Comparison of ENCODE assay signal across 8 mouse cellular contexts in genomic region chr7:49601191-49601975, GRCm38 (mm10). TPM values are rescaled to one million over a fixed set of nuclear protein-coding genes. Genes with fewer than 3 reads are reported as not detected.
A peak's percentile ranks its signal among the peaks of the same experiment; 100 is the strongest.
DNase-seq lines count a peak whose midpoint lies in the region; ATAC-seq and TF ChIP-seq lines count a peak whose summit lies in the region.

No protein-coding gene starts in this region.

- peaks cover 72% of the 10 kb centered on the region for H3K36me3 ChIP-seq in kidney, embryonic 14.5 days (ENCODE audit: control insufficient read depth, insufficient read depth, low read length)
- peaks cover 22% of the 10 kb centered on the region; the same call in 1 of the 2 replicates for H3K36me3 ChIP-seq in liver, adult 2 months (ENCODE audit: control insufficient read depth, insufficient read depth, low read length)
- peaks cover 20% of the 10 kb centered on the region for H3K36me3 ChIP-seq in stomach, embryonic 16.5 days (ENCODE audit: control insufficient read depth, insufficient read depth, low read length)

- no peak overlapping the region for H3K4me3 ChIP-seq in kidney, embryonic 14.5 days (ENCODE audit: low read length)
- H3K4me3 ChIP-seq in liver, adult 2 months (ENCODE audit: insufficient read depth, low read depth, low read length), result no peak overlapping the region
- no peak overlapping the region for H3K4me3 ChIP-seq in stomach, embryonic 16.5 days (replicated peaks; ENCODE audit: low read length)

- TF ChIP-seq POLR2A in liver, adult 2 months (IDR thresholded peaks at IDR 0.05; ENCODE audit: extremely low read depth, insufficient read depth, low read length), result no peak

- DNase-seq in urinary bladder, adult 18-20 months (ENCODE audit: low spot score in 2 of 2), result peak; percentile 26 to 38
- no peak for DNase-seq in urinary bladder, postnatal 10 days (ENCODE audit: low spot score)
- peak; percentile 51 to 57 for DNase-seq in cerebellum, postnatal 4 days (ENCODE audit: low spot score in 2 of 2)
- peak; percentile 72 for DNase-seq in gastrocnemius, postnatal 10 days
- peak; percentile 33 for DNase-seq in liver, adult 2 months (ENCODE audit: extremely low read depth, low read depth, low spot score)
- peak; percentile 68 for DNase-seq in neural tube, embryonic 10.5 days (ENCODE audit: extremely low spot score, low spot score)

- ATAC-seq in kidney, embryonic 14.5 days (ENCODE audit: low FRiP score, low TSS enrichment), result peak; percentile 55
- ATAC-seq in stomach, embryonic 16.5 days (ENCODE audit: insufficient read depth, low FRiP score), result peak; percentile 17; the same call in 1 of the 2 replicates

- no peaks in the 10 kb centered on the region for H3K9me3 ChIP-seq in kidney, embryonic 14.5 days (ENCODE audit: control insufficient read depth, low read length)
- H3K9me3 ChIP-seq in stomach, embryonic 16.5 days (replicated peaks; ENCODE audit: control insufficient read depth, low read length), result no peaks in the 10 kb centered on the region

- no peaks in the 10 kb centered on the region for H3K27me3 ChIP-seq in kidney, embryonic 14.5 days (ENCODE audit: control insufficient read depth, insufficient read depth, low read length)
- H3K27me3 ChIP-seq in liver, adult 2 months (ENCODE audit: control insufficient read depth, insufficient read depth, low read length), result no peaks in the 10 kb centered on the region
- no peaks in the 10 kb centered on the region for H3K27me3 ChIP-seq in stomach, embryonic 16.5 days (ENCODE audit: control insufficient read depth, insufficient read depth, low read length)

- WGBS in kidney, embryonic 14.5 days, result 54% methylated on average over 13 of the region's 13 CpGs
- 65% methylated on average over 13 of the region's 13 CpGs for WGBS in liver, adult 2 months
- 36% methylated on average over 13 of the region's 13 CpGs for WGBS in stomach, embryonic 16.5 days

- peak; percentile 85 for TF ChIP-seq CTCF in liver, adult 2 months (IDR thresholded peaks at IDR 0.05; ENCODE audit: low read depth, low read length)

- no peaks in the 10 kb centered on the region for H3K4me1 ChIP-seq in kidney, embryonic 14.5 days (ENCODE audit: control insufficient read depth, insufficient read depth, low read length)
- no peaks in the 10 kb centered on the region for H3K4me1 ChIP-seq in liver, adult 2 months (ENCODE audit: control insufficient read depth, insufficient read depth, low read length)
- H3K4me1 ChIP-seq in stomach, embryonic 16.5 days (ENCODE audit: control insufficient read depth, insufficient read depth, low read length), result no peaks in the 10 kb centered on the region

- no peaks in the 10 kb centered on the region for H3K79me2 ChIP-seq in liver, adult 2 months (ENCODE audit: control insufficient read depth, insufficient read depth, low read length)

- no peak overlapping the region for H3K9ac ChIP-seq in kidney, embryonic 14.5 days (ENCODE audit: low read depth, low read length)
- H3K9ac ChIP-seq in liver, adult 2 months (ENCODE audit: low read depth, low read length), result no peak overlapping the region
- no peak overlapping the region for H3K9ac ChIP-seq in stomach, embryonic 16.5 days (ENCODE audit: low read length)

- H3K4me2 ChIP-seq in kidney, embryonic 14.5 days (replicated peaks; ENCODE audit: low read depth, low read length), result no peak overlapping the region
- no peak overlapping the region for H3K4me2 ChIP-seq in stomach, embryonic 16.5 days (ENCODE audit: low read depth, low read length)

- H3K27ac ChIP-seq in kidney, embryonic 14.5 days (ENCODE audit: low read depth, low read length), result no peak overlapping the region
- no peak overlapping the region for H3K27ac ChIP-seq in liver, adult 2 months (replicated peaks; ENCODE audit: insufficient read depth, low read depth, low read length)
- peak overlapping the region; percentile 3; the same call in 1 of the 2 replicates for H3K27ac ChIP-seq in stomach, embryonic 16.5 days (ENCODE audit: low read length)

RNA-seq across cellular contexts. Expression of gene Dbx1, which starts 35.3 kb away (rescaled TPM):
- under 1 TPM; 0.11 to 0.21 TPM for total RNA-seq in gastrocnemius, postnatal 10 days (2021)
- not detected in 2 replicates for polyA plus RNA-seq in kidney, embryonic 14.5 days (2014; fragmentation: Nextera tagmentation; extraction: Ambion mirVana)
- total RNA-seq in liver, adult 2 months (2014; rRNA removed), result not detected in 2 replicates
- not detected in 2 replicates for polyA plus RNA-seq in liver, adult 2 months (2012; rRNA removed)
- polyA plus RNA-seq in stomach, embryonic 16.5 days (2015; fragmentation: Nextera tagmentation; extraction: Ambion mirVana), result 0.28 TPM in 1 of 2 replicates, not detected in the other
